Mouse (Mus musculus): Measurements from ENCODE around the gene R3hcc1l.

Gene R3hcc1l

GRCm38 (mm10) chr19:42597896-42598295, 79.3 kb downstream of the R3hcc1l start:
- no peaks in the 10 kb centered on the region for H3K4me1 ChIP-seq (replicated peaks; ENCODE audit: low read depth, low read length)
- no peaks in the 10 kb centered on the region for H3K9me3 ChIP-seq (ENCODE audit: low read length)
- H3K4me3 ChIP-seq (replicated peaks; ENCODE audit: low read length), result no peak overlapping the region
- TF ChIP-seq NANOG (IDR thresholded peaks at IDR 0.05; ENCODE audit: borderline replicate concordance, low read length), result no peak
- peaks cover 18% of the 10 kb centered on the region for H3K36me3 ChIP-seq (ENCODE audit: insufficient read depth, low read length)
- 0 out of 2 replicates have a peak, but pooled peaks cover 4% of the 10 kb centered on the region for H3K27me3 ChIP-seq (ENCODE audit: insufficient read depth, low read length)

GRCm38 (mm10) chr19:42599891-42600290, 81.3 kb downstream of the R3hcc1l start:
- no peak for TF ChIP-seq POU5F1 (IDR thresholded peaks at IDR 0.05; ENCODE audit: borderline replicate concordance, low read length)
- TF ChIP-seq NANOG (IDR thresholded peaks at IDR 0.05; ENCODE audit: borderline replicate concordance, low read length), result no peak
- no peak for TF ChIP-seq CTCF (conservative IDR thresholded peaks at IDR 0.05; ENCODE audit: low read length)
- Histone ChIP-seq H3K4me1 (replicated peaks; ENCODE audit: low read depth, low read length) (peaks cover 10% of the 10 kb centered on the region), H3K4me3 (replicated peaks; ENCODE audit: low read length) (no peak overlapping the region), H3K27me3 (ENCODE audit: insufficient read depth, low read length) (peaks cover 13% of the 10 kb centered on the region), H3K36me3 (ENCODE audit: insufficient read depth, low read length) (peaks cover 4% of the 10 kb centered on the region; the same call in 1 of the 2 replicates), H3K9me3 (ENCODE audit: low read length) (no peaks in the 10 kb centered on the region)

GRCm38 (mm10) chr19:42600591-42600990, 82.0 kb downstream of the R3hcc1l start:
- no peak for TF ChIP-seq NANOG (IDR thresholded peaks at IDR 0.05; ENCODE audit: borderline replicate concordance, low read length)
- Histone ChIP-seq H3K36me3 (ENCODE audit: insufficient read depth, low read length) (no peaks in the 10 kb centered on the region), H3K4me3 (replicated peaks; ENCODE audit: low read length) (no peak overlapping the region), H3K9me3 (ENCODE audit: low read length) (no peaks in the 10 kb centered on the region), H3K27me3 (ENCODE audit: insufficient read depth, low read length) (peaks cover 13% of the 10 kb centered on the region), H3K4me1 (replicated peaks; ENCODE audit: low read depth, low read length) (peaks cover 10% of the 10 kb centered on the region)

GRCm38 (mm10) chr19:42601445-42601844, 82.9 kb downstream of the R3hcc1l start:
- H3K27me3 ChIP-seq (ENCODE audit: insufficient read depth, low read length), result peaks cover 13% of the 10 kb centered on the region
- H3K4me3 ChIP-seq (replicated peaks; ENCODE audit: low read length), result no peak overlapping the region
- H3K36me3 ChIP-seq (ENCODE audit: insufficient read depth, low read length), result no peaks in the 10 kb centered on the region
- no peak for TF ChIP-seq POU5F1 (IDR thresholded peaks at IDR 0.05; ENCODE audit: borderline replicate concordance, low read length)
- no peak for TF ChIP-seq NANOG (IDR thresholded peaks at IDR 0.05; ENCODE audit: borderline replicate concordance, low read length)
- no peak for TF ChIP-seq CTCF (conservative IDR thresholded peaks at IDR 0.05; ENCODE audit: low read length)
- H3K4me1 ChIP-seq (replicated peaks; ENCODE audit: low read depth, low read length), result peaks cover 10% of the 10 kb centered on the region
- no peaks in the 10 kb centered on the region for H3K9me3 ChIP-seq (ENCODE audit: low read length)

GRCm38 (mm10) chr19:42602041-42602440, 83.5 kb downstream of the R3hcc1l start:
- no peaks in the 10 kb centered on the region for H3K36me3 ChIP-seq (ENCODE audit: insufficient read depth, low read length)
- H3K4me1 ChIP-seq (replicated peaks; ENCODE audit: low read depth, low read length), result peaks cover 10% of the 10 kb centered on the region
- no peaks in the 10 kb centered on the region for H3K9me3 ChIP-seq (ENCODE audit: low read length)
- no peak overlapping the region for H3K4me3 ChIP-seq (replicated peaks; ENCODE audit: low read length)
- H3K27me3 ChIP-seq (ENCODE audit: insufficient read depth, low read length), result peaks cover 16% of the 10 kb centered on the region
- no peak for TF ChIP-seq CTCF (conservative IDR thresholded peaks at IDR 0.05; ENCODE audit: low read length)
- TF ChIP-seq NANOG (IDR thresholded peaks at IDR 0.05; ENCODE audit: borderline replicate concordance, low read length), result no peak
- TF ChIP-seq POU5F1 (IDR thresholded peaks at IDR 0.05; ENCODE audit: borderline replicate concordance, low read length), result no peak

DNA sequence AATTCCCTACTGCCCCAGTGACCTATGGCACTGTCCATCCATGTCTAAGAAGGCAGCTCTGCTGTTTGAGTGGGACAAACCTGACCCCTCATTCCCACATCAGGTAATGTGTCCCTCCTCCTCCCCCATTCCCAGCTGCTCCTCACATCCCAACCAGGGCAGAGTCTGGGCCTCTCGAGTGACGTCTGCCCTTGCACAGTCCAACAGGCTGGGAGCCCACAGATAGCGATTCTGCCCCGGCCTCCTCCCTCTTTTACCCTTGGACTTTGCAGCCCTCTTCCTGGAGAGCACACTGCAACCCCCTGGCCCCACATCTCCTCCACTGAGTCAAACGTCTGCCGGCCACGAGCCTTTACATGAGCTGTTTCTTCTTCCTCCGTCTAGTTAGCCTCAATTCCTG, 84.0 kb downstream of the R3hcc1l start:
- Histone ChIP-seq H3K27me3 (ENCODE audit: insufficient read depth, low read length) (peaks cover 20% of the 10 kb centered on the region), H3K4me1 (replicated peaks; ENCODE audit: low read depth, low read length) (peaks cover 10% of the 10 kb centered on the region), H3K4me3 (replicated peaks; ENCODE audit: low read length) (no peak overlapping the region), H3K9me3 (ENCODE audit: low read length) (no peaks in the 10 kb centered on the region), H3K36me3 (ENCODE audit: insufficient read depth, low read length) (no peaks in the 10 kb centered on the region)
- TF ChIP-seq POU5F1 (IDR thresholded peaks at IDR 0.05; ENCODE audit: borderline replicate concordance, low read length), result no peak
- TF ChIP-seq CTCF (conservative IDR thresholded peaks at IDR 0.05; ENCODE audit: low read length), result no peak
- no peak for TF ChIP-seq NANOG (IDR thresholded peaks at IDR 0.05; ENCODE audit: borderline replicate concordance, low read length)

GRCm38 (mm10) chr19:42608082-42608481, 89.5 kb downstream of the R3hcc1l start:
- Histone ChIP-seq H3K4me3 (replicated peaks; ENCODE audit: low read length) (no peak overlapping the region), H3K4me1 (replicated peaks; ENCODE audit: low read depth, low read length) (peaks cover 18% of the 10 kb centered on the region), H3K36me3 (ENCODE audit: insufficient read depth, low read length) (no peaks in the 10 kb centered on the region), H3K27me3 (ENCODE audit: insufficient read depth, low read length) (peaks cover 55% of the 10 kb centered on the region), H3K9me3 (ENCODE audit: low read length) (0 out of 2 replicates have a peak, but pooled peaks cover 4% of the 10 kb centered on the region)
- TF ChIP-seq CTCF (conservative IDR thresholded peaks at IDR 0.05; ENCODE audit: low read length) (no peak), POU5F1 (IDR thresholded peaks at IDR 0.05; ENCODE audit: borderline replicate concordance, low read length) (no peak), NANOG (IDR thresholded peaks at IDR 0.05; ENCODE audit: borderline replicate concordance, low read length) (no peak)

DNA sequence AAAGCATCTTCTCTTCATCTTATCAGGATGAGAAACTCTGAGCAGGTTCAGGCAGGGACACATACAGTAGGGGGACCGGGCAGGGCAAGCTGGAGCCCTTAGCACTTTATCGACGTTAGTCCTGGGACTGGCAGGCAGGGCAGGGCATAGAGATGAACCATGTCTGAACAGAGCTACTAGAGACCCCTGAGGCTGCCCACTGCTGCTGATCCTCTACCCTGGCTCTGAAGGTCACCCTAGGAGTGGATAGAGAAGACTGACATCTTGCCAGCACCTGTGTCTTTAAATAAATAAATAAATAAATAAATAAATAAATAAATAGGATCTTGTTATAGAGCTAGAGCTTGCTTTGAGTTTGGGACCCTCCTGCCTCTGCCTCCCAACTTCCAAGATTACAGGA, 91.2 kb downstream of the R3hcc1l start:
- no peak for TF ChIP-seq NANOG (IDR thresholded peaks at IDR 0.05; ENCODE audit: borderline replicate concordance, low read length)
- no peak for TF ChIP-seq CTCF (conservative IDR thresholded peaks at IDR 0.05; ENCODE audit: low read length)
- no peak for TF ChIP-seq POU5F1 (IDR thresholded peaks at IDR 0.05; ENCODE audit: borderline replicate concordance, low read length)
- H3K4me3 ChIP-seq (replicated peaks; ENCODE audit: low read length), result no peak overlapping the region
- H3K27me3 ChIP-seq (ENCODE audit: insufficient read depth, low read length), result peaks cover 59% of the 10 kb centered on the region
- H3K36me3 ChIP-seq (ENCODE audit: insufficient read depth, low read length), result no peaks in the 10 kb centered on the region
- 0 out of 2 replicates have a peak, but pooled peaks cover 4% of the 10 kb centered on the region for H3K9me3 ChIP-seq (ENCODE audit: low read length)
- H3K4me1 ChIP-seq (replicated peaks; ENCODE audit: low read depth, low read length), result peaks cover 20% of the 10 kb centered on the region

- 0 out of 2 replicates have a peak, but pooled peaks cover 4% of the 10 kb centered on the region for H3K9me3 ChIP-seq (ENCODE audit: low read length)
- TF ChIP-seq POU5F1 (IDR thresholded peaks at IDR 0.05; ENCODE audit: borderline replicate concordance, low read length) (no peak), CTCF (conservative IDR thresholded peaks at IDR 0.05; ENCODE audit: low read length) (no peak), NANOG (IDR thresholded peaks at IDR 0.05; ENCODE audit: borderline replicate concordance, low read length) (no peak)
- peaks cover 20% of the 10 kb centered on the region for H3K4me1 ChIP-seq (replicated peaks; ENCODE audit: low read depth, low read length)
- peaks cover 63% of the 10 kb centered on the region for H3K27me3 ChIP-seq (ENCODE audit: insufficient read depth, low read length)
- no peak overlapping the region for H3K4me3 ChIP-seq (replicated peaks; ENCODE audit: low read length)
- no peaks in the 10 kb centered on the region for H3K36me3 ChIP-seq (ENCODE audit: insufficient read depth, low read length)
These were observed 93.2 kb downstream of the R3hcc1l start for GRCm38 (mm10) chr19:42611746-42612145.
